Mouse (Mus musculus) urinary bladder, postnatal 4 days (tissue): ENCODE results near the gene Ctnna3.
"Not testable (repeated sequence)": the region's sequence is repeated elsewhere in the genome, so short reads cannot be mapped to it uniquely, and the experiment has no call there.

Experiments
- DNase-seq, 2 experiments: peaks; one replicate each; pipeline ENCODE4 v3.0.0; 2021 to 2022; ENCODE audit warnings: low spot score in 2 of 2

The Ctnna3 gene

GRCm38 (mm10) chr10:64197584-64197983 lies 767.7 kb downstream of the Ctnna3 start:
- DNase-seq = no peak

- no peak for DNase-seq
These were observed 785.7 kb downstream of the Ctnna3 start for GRCm38 (mm10) chr10:64215632-64216031.

- no peak for DNase-seq
These were observed 793.1 kb downstream of the Ctnna3 start for GRCm38 (mm10) chr10:64223023-64223422.

GRCm38 (mm10) chr10:64224007-64224406 lies 794.1 kb downstream of the Ctnna3 start:
- no peak for DNase-seq

- DNase-seq = no peak
These were observed 794.5 kb downstream of the Ctnna3 start for GRCm38 (mm10) chr10:64224424-64224823.

GRCm38 (mm10) chr10:64225826-64226225 lies 795.9 kb downstream of the Ctnna3 start:
- DNase-seq = not testable (repeated sequence)

GRCm38 (mm10) chr10:64243421-64243820 lies 813.5 kb downstream of the Ctnna3 start:
- DNase-seq = no peak

GRCm38 (mm10) chr10:64268156-64268555 lies 838.3 kb downstream of the Ctnna3 start:
- DNase-seq = no peak

GRCm38 (mm10) chr10:64275143-64275542 lies 845.2 kb downstream of the Ctnna3 start:
- DNase-seq = no peak

GRCm38 (mm10) chr10:64278836-64279235 lies 848.9 kb downstream of the Ctnna3 start:
- DNase-seq = no peak

- no peak for DNase-seq
These were observed 875.9 kb downstream of the Ctnna3 start for GRCm38 (mm10) chr10:64305802-64306201.

GRCm38 (mm10) chr10:64311622-64312292 lies 881.9 kb downstream of the Ctnna3 start:
- no peak for DNase-seq

- DNase-seq = no peak
These were observed 890.4 kb downstream of the Ctnna3 start for GRCm38 (mm10) chr10:64320332-64320731.

- no peak for DNase-seq
These were observed 912.9 kb downstream of the Ctnna3 start for GRCm38 (mm10) chr10:64342702-64343379.

GRCm38 (mm10) chr10:64373288-64373687 lies 943.4 kb downstream of the Ctnna3 start:
- DNase-seq = no peak

GRCm38 (mm10) chr10:64377751-64378150 lies 947.9 kb downstream of the Ctnna3 start:
- no peak for DNase-seq

- no peak for DNase-seq
These were observed 966.7 kb downstream of the Ctnna3 start for GRCm38 (mm10) chr10:64396579-64396978.

- not testable (repeated sequence) for DNase-seq
These were observed 988.5 kb downstream of the Ctnna3 start for GRCm38 (mm10) chr10:64418396-64418795.

GRCm38 (mm10) chr10:64438736-64439135 lies 1008.8 kb downstream of the Ctnna3 start:
- DNase-seq = no peak

- DNase-seq = no peak
These were observed 1018.7 kb downstream of the Ctnna3 start for GRCm38 (mm10) chr10:64448624-64449023.

- no peak for DNase-seq
These were observed 1053.4 kb downstream of the Ctnna3 start for GRCm38 (mm10) chr10:64483281-64483680.

- DNase-seq = no peak
These were observed 1059.6 kb downstream of the Ctnna3 start for GRCm38 (mm10) chr10:64489471-64489870.

GRCm38 (mm10) chr10:64543647-64544046 lies 1113.7 kb downstream of the Ctnna3 start:
- no peak for DNase-seq
